Mouse (Mus musculus) lung, postnatal 4 days (tissue): ENCODE data around the gene Axl.
A peak's percentile ranks its signal among the peaks of the same experiment; 100 is the strongest.
"Not testable (repeated sequence)": the region's sequence is repeated elsewhere in the genome, so short reads cannot be mapped to it uniquely, and the experiment has no call there.

Source experiments
- DNase-seq, 2 experiments: peaks; one replicate each; pipeline ENCODE4 v3.0.0; 2021

Axl gene

GRCm38 (mm10) chr7:25753076-25753475 is 35.4 kb downstream of the Axl start:
- DNase-seq, result no peak

GRCm38 (mm10) chr7:25746844-25747243 is 41.7 kb downstream of the Axl start:
- no peak for DNase-seq

DNA sequence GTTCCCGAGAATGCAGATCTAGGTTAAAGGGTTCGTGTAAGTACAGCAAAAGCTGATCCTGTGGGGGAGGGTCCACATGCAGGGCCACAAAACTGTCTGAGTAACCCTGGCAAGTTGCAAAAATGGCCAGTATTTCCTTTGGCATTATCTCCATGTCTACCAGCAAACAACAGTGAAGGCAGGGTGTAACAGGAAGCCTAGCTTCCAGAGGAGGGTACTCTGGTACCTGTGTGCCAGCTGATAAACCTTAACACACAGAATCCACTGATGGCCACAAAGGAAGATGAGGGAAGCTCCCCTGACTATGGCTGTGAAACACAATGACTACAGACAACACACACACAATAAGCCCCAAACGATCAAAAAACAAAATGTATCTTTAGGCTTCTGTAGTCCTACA is 50.2 kb downstream of the Axl start:
- DNase-seq, result no peak

- no peak for DNase-seq
Observed at GRCm38 (mm10) chr7:25736920-25737319, 51.6 kb downstream of the Axl start.

DNA sequence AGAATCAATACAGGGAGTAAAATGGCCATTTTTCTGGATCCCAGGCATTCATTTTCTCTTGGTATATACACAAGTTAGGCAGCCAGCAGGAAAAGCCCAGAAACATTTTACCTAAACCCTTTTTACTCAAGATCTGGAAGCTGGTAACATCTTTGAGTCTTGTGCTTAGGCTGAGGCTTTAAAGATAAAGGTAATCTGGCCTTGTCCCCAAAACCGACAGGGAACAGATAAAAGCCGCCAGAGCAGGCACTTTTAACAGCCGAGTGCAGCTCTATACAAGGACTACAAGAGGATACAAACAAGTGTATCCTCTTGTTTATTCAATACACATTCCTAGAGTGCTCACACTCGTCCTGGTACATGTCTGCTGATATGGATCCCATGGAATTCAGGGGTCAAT is 53.5 kb downstream of the Axl start:
- no peak for DNase-seq

GRCm38 (mm10) chr7:25731294-25732055 is 57.0 kb downstream of the Axl start:
- no peak for DNase-seq

DNA sequence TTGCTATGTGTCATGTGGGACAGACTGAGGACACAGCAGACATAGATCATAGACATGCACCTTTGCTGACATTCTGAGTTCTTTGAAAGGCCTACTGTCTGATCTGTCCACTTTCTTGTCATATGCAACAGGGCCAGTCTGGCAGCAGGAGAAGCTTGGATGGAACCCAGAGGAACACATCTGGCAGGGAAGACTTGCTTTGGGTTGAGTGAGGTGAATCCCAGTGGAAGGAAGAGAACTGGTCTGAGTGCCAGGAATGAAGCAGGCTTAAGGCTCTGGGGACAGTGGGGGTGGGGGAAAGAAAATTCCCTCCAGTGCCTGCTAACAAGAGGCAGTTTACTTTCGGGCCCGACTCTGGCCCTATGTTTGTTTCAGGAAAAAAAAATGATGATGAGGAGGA is 58.6 kb downstream of the Axl start:
- no peak for DNase-seq

DNA sequence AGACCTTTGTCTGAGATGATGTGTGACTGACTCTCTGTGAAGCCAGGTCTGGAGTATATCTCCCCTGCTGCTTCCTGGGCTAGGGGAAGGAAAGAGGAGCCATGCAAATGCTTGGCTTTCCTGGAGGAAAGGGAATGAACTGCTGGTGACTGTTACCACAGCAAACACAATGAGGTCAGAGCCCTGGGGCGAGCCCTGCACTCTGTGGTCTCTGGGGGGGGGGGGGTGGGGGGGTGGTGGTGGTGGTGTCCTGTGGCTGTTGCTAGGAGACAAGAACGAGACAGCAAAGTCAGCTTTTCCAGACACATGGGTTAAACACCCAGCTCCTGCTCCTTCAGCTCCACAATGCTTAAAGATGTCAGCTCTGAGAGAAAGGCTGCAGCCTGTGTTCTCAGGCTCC is 59.1 kb downstream of the Axl start:
- DNase-seq, result no peak

DNA sequence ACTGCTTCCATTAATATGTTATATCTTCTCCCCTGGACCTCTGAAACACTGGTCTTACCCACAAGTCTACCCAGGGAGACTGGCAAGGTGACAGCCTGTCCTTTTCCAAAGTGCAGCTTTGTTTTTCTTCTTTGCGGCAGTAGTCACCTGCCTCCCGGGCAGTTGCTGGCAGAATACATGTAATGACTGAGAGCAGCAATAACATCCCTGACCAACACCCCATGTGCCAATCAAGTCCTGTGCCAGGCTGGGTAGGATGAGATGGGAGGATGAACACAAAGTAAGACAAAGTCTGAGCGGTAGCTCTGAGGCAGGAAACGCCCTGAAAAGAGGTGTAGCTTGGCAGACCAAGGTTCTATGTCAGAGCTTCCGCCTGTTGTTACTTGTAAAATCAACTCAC is 60.7 kb downstream of the Axl start:
- no peak for DNase-seq

DNA sequence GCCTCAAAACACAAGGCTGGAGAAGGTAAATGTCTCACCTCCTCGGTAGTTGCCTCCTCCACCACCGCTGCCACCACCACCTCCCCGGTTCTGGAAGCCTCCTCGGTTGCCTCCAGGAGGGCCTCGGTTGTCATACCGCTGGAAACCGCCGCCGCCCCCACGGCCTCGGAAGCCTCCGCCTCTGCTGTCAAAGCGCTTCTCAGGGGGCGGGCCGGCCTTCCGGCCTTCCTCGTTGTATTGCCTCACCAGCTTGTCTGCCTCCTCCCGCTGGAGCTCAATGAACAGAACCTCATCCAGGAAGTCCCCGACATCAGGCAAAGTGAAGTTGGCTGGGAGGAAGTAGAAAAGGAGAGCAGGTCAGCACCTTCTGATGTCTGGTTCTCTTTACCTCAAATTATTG is 62.6 kb downstream of the Axl start:
- DNase-seq, result no peak

DNA sequence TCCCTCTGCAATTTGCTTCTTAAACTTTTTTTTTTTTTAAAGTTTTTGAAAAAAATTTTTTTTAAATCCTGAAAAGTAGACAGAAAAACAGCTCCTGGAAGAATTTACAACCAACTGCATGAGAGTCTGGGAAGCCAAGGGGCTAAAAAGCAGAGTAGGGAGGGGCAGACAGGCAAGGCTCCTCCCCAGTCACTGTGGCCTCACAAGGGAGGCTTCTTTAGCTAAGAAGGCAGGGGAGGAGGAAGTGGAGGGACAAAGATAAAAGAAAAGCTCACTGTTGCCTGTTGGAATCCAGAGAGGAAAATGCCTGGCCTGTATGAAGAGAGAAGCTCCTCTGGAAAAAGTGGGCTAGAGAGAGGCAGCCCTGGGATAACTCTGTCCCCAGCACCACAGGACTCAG is 66.7 kb downstream of the Axl start:
- DNase-seq, result not testable (repeated sequence)

DNA sequence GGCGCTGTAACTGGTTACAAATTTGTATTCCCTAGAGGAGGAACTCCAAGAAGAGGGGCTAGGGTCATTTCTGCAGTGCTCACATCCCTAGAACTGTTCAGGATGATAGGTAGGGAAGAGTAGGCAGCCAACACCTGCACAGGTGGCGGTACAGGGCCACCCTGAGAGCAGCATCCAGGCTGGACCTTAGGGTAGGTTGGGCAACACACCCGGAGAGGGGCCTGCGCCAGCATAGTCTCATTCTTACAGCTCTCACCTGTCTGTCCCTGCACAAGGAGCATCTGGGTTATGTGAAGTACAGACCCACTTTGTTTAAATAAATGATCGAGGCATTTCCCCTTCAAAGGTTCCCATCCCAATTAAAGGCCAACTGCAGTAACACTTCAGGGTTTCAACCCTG is 67.7 kb downstream of the Axl start:
- no peak for DNase-seq

DNA sequence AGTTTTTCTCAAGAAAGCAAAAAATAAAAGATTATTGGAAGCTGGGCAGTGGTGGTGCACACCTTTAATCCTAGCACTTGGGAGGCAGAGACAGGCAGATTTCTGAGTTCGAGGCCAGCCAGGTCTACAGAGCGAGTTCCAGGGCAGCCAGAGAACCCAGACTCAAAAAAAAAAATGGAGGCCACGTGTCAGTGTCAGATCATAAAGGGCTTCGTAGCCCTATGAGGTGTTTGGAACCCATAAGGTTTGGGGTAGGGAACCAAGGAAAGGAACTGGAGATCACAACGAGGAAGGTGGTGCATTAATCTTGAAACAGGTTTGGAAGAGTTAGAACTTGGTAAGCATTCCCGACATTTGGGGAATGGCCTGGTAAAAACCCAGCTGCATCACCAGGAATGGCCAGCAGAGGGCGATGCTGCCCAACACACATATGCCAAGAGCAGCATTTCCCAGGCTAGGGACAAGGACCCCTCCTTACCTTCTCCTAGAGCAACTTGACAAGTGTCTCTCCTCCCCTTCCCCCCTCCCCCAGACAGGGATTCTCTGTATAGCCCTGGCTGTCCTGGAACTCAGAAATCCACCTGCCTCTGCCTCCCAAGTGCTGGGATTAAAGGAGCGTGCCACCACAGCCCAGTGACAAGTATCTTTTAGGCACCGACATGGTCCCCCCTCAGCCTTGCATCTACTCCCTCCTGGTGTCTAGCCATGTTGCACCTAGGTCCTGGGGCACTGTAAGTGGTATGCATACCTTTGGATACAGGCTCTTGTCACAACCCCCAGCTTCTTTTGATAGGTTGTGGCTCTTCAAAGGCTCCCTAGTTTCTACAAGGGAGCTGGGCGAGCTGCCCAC is 68.5 kb downstream of the Axl start:
- DNase-seq, result peak; percentile 74 to 85

DNA sequence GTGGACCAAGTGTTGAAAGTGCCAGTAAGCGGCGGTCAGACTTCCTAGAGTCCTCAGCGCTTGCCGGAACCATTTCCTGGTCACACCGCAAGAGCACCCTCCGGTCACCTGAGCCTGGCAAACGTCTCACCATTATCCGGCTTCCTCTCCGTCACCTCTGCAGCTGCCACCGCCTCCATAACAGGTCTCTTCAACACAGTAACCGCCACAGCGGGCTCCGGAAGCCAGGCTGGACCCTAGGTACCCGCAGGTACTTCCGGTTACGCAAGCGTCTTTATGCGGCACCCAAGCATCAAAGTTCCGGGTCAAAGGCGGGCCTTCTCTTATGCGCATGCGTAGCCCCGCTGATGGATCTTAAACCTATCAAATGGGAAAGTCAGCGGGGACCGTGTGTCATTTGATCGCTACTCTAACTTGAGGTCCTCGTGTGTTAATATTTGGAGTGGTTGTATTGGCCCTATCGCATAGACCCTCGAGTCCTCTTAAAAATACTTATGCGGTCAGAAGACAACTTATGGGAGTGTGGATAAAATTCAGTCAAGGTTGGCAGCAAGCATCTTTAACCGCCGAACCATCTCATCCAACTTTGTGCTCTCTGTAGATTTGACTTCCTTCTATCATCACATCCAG is 69.6 kb downstream of the Axl start, which contains the start of gene Ccdc97:
Gene Ccdc97, minus strand, starts transcription at position 301 of the 630 bp plus-strand sequence.
- DNase-seq, result peak; percentile 93 to 94

DNA sequence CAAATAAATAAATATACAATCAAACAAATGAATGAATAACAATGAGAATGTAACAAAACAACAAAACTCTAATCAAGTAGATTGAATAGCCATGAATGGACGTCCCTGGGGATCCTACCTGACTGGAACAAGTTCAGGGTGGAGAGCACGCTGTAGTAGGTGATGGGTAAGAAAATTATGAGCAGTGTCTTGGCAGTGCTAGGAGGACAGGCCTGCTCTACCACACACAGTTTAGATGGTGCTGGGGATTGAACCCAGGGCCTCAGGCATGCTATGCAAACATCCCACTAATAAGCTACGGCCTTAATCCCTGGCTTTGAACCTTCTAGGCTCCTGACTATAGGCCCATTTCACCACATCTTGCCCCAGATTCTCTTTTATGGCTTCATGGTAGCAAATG is 71.0 kb downstream of the Axl start:
- no peak for DNase-seq

- DNase-seq, result no peak
Observed at GRCm38 (mm10) chr7:25715731-25716271, 72.7 kb downstream of the Axl start.

DNA sequence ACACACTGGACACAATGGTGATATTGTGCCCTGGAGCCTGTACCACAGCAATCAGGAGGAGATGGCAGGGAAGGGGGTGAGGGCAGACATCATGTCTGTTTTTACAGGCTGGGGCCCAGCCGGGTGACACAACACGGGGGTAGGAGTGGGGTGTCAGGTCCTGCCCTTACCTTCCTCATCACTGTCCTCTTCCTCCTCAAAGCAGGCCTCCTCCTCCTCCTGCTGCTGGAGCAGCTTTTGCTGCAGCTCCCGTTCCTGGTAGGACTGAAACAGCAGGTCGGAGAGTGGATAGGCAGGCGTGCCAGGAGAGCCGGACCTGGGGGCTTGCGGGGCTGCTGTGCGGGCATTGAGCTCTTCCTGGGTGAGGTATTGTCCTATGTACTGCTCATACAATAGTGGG is 73.9 kb downstream of the Axl start:
- DNase-seq, result no peak

- DNase-seq, result no peak
Observed at GRCm38 (mm10) chr7:25712801-25713200, 75.7 kb downstream of the Axl start.

GRCm38 (mm10) chr7:25711731-25712197 is 76.7 kb downstream of the Axl start:
- DNase-seq, result no peak

DNA sequence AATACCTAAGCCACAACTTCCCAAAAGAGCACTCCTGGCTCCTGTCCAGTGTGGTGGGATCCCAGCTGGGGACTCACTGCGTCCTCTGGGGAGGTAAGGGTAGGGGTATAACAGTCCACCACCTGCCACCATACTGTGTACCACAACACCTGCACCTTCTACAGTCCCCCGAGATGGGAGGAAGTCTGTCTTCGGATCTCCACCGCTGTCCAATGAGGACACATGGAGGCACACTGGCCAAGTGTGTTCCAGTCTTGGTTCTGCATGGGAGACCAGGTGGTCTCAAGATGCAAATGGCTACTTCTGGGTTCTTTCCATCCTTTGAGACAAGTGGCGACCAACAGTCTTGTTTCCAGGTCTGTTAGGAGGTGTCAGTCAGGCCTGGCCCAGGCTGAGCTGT is 77.3 kb downstream of the Axl start:
- DNase-seq, result no peak

GRCm38 (mm10) chr7:25710519-25711130 is 77.9 kb downstream of the Axl start:
- DNase-seq, result no peak

DNA sequence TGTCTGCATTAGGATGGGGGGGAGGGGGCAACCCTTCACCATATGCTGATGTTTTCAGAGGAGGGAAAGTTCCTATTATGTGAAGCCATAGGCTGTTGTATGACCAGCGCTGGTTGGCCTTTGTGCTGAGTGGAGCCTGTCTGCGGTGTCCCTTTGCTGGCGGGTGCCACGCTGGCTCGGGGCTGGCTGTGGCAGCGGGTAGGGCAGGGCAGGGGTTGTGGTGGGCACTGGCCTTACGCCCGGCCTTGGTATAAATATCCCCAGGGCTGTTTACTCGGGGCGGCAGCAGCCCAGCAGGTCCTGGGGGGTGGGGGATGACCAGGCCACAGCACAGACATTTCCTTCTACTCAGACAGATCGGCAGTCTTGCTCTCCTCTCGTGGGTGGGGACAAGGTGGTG is 78.5 kb downstream of the Axl start:
- DNase-seq, result peak; percentile 65 to 83
